Mouse (Mus musculus): Measurements from ENCODE around the gene Ces3b.
"Not testable (repeated sequence)": the region's sequence is repeated elsewhere in the genome, so short reads cannot be mapped to it uniquely, and the experiment has no call there.

The Ces3b gene

DNA sequence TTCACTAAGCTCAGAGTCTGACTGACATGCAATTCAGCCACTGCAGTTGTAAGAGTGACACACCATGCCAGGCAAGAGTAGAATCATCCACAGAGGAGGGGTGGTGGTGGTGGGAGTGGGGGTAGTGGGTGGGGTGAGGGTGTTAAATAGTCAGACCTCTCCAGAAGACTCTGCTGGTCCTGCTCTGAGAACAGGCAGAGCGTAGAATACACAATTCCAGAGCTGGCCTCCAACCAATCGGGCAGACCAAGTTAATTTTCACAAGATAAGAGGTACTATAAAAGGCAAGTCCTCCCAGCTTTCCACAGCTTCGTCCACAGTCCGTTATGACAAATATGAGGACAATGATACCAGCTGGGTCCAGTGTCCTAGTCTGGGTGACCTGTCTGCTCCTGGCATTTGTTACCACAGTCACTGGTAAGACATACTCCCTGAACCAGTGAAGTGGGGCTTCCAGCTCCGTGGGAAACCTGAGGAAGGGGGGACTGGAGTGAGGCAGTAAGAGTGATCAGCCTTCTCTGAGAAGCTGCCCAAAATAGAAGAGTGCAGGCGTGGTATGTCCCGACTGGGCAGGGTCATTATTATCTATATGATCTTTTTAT lies at the start of gene Ces3b:
Ces3b (plus strand) TSS at position 305 of the 602 bp plus-strand sequence.
- DNase-seq (ENCODE audit: low read depth) = no peak

DNA sequence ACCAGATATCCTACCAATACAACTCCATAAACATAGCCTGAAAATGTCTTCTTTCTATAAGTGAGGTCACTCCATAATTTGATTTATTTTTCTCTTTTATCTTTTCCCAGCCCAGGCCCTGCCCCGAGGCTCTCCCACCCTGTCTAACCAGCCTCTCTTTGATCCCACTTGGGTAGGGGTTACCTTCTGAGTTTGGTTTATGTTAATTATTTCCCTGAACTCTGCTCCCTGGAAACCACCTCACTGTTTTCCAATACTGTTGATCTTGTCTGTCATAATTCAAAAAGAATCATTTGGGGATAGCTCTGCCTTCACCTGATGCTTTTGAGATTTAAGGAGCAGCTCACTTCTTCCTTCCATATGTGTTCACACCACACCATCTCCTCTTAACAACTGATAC lies 40.0 kb upstream of the Ces3b start:
- no peak for DNase-seq (ENCODE audit: low read depth)

DNA sequence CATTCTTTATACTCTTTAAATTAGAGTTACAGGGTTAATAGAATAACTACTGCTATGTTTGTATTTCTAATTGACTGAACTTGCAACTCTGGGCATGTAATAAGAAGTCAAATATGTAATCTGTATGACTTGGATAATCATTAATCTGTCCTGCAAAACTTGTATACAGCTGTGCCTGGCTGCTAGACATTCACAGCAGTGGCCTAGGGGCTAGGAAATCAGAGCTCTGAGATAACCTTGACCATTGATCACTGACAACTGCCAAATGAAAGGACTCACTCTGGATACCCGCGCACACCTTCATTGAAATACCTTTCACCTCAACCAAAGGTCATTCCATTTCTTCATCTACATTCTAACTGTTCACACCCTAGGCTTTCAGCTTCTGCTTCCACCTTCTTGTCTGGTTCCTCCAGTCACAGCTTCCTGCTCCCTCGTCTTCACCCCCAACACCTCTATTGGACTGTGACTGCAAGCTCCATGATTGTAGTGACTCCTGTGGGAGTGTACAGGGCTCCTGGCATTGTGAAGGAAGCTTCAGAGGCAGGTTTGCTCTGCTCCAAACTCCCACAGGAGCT lies 37.6 kb upstream of the Ces3b start:
- DNase-seq (ENCODE audit: low read depth) = no peak

DNA sequence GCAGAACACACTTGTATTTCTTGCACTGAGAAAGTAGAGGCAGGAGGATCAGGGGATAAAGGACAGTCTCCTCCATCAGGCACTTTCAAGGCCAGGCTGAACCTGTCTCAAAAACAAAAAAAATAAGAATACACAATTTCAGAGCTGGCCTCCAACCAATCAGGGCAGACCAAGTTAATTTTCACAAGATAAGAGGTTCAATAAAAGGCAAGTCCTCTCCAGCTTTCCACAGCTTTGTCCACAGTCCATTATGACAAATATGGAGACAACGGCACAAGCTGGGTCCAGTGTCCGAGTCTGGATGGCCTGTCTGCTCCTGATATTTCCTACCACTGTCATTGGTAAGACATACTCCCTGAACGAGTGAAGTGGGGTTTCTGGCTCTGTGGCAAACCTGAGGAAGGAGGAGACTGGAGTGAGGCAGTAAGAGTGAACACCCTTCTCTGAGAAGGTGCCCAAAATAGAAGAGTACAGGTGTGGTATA lies 35.1 kb upstream of the Ces3b start, which contains the start of gene Ces3a:
Ces3a (plus strand) TSS at position 231 of the 484 bp plus-strand sequence.
- DNase-seq (ENCODE audit: low read depth) = no peak

DNA sequence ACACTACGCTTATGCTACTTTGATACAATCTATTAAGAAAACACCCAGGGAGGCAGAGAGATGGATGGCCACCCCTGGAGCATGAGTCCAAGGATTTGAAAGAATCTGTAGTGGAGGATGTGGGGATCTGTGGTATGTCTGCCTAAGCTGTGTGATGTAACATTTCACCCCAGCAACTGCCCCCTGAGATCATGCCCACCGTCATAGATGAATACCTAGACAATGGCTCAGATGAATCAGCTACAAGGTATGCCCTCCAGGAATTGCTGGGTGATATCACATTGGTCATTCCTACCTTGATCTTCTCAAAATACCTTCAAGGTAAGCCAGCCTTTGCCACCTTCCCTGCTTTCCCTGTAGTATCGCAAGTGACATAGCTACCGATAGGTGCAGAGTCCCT lies 27.3 kb upstream of the Ces3b start:
- DNase-seq (ENCODE audit: low read depth) = no peak

DNA sequence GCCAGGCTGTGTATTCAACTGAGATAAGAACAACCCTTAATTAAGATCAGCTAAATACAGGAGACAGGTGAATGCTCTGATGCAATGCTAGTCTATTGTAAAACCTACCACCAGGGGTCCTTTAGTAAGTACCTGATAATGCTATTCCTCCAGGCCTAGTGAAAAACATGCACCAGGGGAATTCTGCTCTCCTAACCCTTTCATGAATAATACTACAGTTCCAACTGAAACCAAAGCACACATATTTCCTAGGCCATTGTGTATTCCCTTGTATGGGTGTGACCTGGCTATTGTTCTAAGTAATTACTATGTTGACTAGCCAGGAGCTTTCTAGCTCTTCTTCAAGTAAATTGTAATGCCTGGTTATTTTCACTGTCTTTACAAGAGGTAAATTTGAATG lies 23.5 kb upstream of the Ces3b start:
- no peak for DNase-seq (ENCODE audit: low read depth)

DNA sequence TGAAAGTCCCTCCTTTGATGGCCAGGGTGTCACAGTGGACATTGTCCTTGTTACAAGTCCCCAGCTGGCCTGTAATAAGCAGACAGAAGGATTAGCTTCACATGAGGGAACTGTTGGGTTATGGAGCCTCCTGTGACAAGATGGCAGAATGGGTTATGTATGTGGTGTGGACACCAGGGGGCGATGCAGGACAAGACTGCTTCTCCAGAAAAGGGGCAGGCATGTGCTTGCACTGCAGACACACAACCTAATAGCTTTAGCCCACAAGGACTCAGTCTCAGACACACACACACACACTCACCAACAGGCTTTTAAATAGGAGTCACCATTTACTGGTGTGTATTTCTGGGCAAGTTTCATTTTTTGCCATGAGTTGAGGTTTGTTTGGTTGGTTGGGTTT lies 16.8 kb upstream of the Ces3b start:
- peak; percentile 17 for DNase-seq (ENCODE audit: low read depth)

DNA sequence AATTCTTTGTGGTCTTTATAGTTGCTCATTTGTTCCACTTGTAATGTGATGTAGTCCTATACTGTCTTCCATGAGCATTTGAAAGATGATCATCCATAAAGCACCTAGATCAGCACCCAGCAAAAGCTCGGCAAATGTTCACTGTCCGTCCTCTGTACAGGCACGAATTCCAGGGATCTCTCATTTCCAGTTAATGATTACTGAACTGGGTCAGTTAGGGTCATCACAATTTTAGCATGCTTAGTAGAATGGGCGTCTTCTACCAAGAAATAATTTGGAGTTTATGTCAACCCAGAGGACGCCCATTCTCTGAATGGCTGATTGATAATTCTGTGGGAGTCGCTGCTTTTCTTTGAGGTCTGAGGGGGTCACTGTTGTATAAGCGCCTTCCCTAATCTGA lies 15.6 kb upstream of the Ces3b start:
- not testable (repeated sequence) for DNase-seq (ENCODE audit: low read depth)

DNA sequence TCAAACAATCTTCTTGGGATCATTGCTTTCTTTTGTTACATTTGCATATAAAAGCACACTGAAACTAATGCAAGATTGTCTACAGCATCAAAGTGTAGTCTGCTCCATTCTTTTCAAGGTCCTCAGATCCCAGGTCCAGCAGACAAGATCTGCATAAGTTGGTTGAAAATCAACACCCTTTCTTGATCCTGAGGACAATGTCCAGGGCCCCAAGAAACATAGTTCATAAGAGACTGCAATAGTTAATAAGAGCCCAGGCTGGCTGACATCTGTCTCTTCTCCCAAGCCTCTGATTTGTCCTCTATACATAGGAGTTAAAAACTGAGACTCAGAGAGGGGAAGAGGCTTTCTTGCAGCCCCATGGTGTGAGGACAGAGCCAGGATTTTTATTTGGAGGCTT lies 14.6 kb upstream of the Ces3b start:
- DNase-seq (ENCODE audit: low read depth) = no peak

DNA sequence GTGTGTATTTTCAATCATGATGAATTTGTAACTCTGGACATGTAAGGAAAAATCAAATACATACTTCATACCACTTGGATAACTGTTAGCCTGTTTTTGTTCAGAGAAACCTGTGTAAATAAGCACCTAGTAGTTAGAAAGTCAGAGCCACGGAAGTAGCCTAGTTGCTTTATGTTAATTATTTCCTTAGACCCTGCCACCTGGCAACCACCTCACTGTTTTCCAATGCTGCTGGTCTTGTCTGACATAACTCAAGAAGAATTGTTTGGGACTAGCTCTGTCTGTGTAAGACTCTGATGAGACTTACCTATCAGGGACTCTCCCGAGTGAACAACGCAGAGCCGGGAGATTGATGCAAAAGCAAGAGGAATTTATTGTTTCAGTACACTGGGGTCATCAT lies 7.0 kb upstream of the Ces3b start:
- no peak for DNase-seq (ENCODE audit: low read depth)

DNA sequence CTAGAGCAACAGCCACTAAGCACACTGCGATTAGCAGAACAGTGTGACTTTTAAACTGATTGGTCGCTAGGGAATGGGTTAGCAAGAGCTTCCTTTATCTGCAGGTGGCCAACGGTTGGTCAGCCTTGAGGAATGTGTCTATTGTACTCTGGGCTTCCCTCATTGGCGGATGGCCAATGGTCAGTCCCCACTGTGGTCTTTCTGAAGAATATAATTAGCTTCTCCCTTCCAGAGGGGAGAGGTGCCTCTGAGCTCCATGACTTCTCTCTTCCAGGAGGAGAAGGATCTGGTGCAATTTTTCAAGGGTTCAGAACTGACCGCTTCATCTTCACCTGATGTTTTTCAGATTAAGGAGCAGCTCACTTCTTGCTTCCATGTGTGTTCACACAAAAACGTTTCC lies 6.5 kb upstream of the Ces3b start:
- DNase-seq (ENCODE audit: low read depth) = no peak

DNA sequence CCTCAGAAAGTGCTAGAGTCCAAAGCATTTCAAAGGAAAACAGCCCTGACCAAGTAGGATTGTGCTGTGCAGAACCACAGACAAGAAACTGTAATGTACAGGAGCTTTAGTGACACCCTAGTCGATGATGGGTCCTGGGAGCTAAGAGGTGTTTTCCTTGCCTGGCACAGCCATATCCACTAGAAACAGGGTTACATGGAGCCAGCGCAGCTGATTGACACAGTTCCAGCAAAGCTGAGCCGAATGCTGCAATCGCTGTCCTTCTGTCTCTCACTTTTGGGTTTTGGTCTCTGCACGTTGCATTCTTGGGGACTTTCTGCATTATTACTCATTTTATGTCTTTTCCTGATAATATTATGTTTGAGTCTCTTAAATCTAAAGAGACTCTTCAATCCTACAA lies 5.0 kb upstream of the Ces3b start:
- DNase-seq (ENCODE audit: low read depth) = no peak

DNA sequence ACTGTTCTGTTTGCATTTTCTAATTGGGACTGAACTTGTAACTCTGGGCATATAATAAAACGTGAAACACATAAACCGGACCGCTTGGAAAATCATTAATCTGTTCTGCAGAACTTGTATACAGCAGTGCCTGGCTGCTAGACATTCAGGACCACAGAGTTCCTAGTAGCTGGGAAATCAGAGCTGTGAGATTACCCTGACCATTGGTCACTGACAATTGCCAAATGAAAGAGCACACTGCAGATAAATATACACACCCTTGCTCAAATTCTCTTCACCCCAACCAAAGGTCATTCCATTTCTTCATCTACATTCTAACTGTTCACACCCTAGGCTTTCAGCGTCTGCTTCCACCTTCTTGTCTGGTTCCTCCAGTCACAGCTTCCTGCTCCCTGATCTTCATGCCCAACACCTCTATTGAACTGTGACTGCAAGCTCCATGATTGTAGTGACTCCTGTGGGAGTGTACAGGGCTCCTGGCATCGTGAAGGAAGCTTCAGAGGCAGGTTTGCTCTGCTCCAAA lies 2.7 kb upstream of the Ces3b start:
- no peak for DNase-seq (ENCODE audit: low read depth)

DNA sequence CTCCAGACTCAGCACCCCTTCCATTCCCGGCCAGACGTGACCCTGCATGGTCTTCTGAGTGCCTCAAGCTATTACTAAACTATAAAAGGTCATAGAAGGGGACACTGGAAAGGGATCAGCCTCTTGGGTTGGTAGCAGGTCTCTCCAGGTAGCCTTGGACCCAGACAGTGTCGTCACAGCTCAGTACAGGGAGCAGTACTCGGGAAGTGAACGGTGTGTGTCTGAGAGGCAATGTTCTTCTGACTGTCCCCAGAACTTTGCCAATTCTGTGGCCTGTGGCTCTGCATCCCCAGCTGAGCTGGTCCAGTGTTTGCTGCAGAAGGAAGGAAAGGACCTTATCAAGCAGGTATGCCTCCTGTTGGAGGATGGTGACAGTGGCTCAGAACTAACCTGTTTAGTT lies 4.6 kb downstream of the Ces3b start:
- not testable (repeated sequence) for DNase-seq (ENCODE audit: low read depth)

DNA sequence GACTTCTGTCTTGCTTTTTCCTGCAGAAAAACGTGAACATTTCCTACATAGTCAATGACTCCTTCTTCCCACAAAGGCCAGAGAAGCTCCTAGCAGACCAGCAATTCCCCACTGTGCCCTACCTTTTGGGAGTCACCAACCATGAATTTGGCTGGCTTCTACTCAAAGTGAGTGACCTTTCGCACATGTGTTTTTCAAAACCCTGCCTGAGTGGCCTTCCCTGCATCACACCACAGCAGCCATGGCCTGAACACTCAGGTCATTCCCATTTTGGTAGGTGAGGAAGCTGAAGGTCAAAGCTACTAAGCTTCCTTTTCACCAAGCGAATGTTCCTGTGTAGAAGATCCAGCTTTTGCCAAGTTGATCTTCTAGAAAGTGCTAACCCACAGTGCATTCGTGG lies 5.0 kb downstream of the Ces3b start:
- DNase-seq (ENCODE audit: low read depth) = no peak

DNA sequence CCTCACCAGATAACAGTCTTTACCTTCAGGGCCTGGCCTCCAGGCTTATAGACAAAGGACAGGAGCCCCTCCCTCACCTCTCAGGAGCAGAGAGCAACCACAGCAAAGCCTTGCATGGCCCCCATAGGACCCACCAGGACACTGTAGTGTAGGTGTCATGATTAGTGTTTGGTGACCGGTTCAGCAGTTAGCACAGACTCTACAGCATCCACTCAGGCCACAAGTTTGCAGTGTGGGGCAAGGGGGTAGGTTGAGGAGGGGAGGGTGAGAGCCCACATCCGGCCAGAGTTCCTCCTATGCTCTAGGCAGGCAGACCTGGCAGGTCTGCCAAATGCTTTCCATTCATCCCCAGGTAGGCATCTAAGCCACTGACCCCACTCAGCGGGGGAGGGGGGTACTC lies 10.4 kb downstream of the Ces3b start:
- DNase-seq (ENCODE audit: low read depth) = no peak

DNA sequence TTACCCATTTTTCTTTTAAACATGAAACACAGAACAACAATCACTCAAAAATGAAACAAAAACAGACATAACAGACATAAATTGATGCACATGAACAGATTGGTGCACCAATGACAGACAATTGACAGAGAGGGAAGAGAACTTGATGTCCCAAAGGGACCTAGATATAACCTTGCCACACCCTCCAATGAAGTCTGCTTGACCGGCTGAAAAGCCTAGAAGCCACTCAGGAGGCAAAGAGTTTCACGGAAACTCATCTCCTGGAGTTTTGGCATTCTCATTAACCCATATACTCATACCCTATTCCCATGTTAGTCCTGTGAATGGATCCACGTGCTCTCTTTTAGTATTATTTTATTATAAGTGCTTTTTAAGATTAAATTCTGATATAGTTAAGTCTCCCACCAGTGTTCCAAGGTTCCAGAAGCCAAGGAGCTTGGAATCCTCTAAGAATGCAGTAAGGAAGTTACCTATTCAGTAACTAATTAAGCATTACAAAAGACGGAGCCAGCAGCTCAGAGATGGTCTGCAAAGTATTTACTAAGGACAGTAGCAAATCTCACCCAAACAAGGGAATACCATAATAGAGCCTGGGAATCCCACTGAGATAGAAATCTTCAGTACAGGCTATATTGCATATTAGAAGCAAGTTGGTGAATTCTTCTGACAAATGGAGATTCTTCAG lies 18.7 kb downstream of the Ces3b start:
- DNase-seq (ENCODE audit: low read depth) = not testable (repeated sequence)

DNA sequence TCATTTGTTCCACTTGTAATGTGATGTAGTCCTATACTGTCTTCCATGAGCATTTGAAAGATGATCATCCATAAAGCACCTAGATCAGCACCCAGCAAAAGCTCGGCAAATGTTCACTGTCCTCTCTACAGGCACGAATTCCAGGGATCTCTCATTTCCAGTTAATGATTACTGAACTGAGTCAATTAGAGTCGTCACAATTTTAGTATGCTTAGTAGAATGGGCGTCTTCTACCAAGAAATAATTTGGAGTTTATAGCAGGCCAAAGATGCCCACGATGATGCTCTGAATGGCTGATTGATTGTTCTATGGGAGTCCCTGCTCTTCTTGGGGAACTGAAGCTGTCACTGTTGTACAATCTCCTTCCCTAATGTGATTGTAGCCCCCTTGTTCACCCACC lies 20.1 kb downstream of the Ces3b start:
- not testable (repeated sequence) for DNase-seq (ENCODE audit: low read depth)

DNA sequence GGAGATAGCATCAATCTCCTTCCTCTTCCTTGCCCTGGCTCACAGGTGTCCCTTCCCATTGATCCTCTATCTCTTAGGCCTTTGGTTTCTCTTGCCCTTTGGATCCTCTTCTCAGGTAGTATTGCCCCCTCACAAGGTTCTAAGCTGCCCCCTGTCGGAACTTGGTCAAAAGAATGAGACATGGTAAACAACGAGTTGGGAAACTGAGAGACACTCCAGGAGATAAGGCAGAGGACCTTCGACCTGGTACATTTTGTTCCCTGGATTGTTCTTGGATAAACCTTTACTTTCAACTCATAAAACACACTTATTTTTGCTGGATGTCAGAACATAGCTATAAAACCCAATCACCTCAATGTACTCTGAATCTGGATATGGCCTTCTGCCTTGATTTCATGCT lies 20.7 kb downstream of the Ces3b start:
- no peak for DNase-seq (ENCODE audit: low read depth)

DNA sequence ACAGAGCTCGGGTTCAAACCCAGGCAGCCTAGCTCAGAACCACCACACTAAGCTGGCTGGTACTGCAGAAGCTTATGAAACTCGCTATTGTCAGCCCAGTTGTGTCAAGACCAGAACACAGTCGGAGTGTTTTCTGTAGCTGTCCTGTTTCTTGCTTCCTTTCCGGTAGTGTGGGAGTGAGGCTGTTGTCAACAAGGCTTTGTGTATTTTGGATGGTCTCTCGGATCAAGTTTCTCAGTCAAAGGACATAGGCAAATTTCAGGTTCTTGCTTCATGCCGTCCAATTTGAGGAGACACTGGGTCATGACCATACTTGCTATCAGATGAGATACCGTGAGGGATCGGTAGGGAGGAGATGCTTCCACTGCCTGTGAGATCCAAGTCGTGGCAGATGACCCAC lies 46.3 kb downstream of the Ces3b start:
- DNase-seq (ENCODE audit: low read depth) = no peak

DNA sequence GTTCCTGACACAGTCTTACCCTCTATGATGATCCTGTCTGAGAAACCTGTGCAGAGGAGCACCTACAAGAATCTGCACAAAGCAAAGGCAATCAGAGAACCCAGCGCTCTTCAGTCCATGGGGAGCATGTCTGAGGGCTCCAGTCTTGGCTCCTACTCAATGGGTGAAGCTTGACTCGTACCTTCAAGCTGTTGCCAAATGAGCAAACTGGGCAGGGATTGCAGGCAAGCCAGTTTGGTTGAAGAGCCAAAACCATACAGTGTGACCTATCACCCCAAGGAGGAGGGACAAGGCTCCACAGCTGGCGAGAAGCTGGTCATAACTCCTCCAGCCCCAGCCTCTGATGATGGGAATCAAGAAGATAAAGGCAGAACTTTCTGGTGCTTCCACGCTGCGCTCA lies 48.0 kb downstream of the Ces3b start, which contains the start of gene Ces4a:
Ces4a (plus strand) TSS at position 292 of the 400 bp plus-strand sequence.
- DNase-seq (ENCODE audit: low read depth) = no peak

DNA sequence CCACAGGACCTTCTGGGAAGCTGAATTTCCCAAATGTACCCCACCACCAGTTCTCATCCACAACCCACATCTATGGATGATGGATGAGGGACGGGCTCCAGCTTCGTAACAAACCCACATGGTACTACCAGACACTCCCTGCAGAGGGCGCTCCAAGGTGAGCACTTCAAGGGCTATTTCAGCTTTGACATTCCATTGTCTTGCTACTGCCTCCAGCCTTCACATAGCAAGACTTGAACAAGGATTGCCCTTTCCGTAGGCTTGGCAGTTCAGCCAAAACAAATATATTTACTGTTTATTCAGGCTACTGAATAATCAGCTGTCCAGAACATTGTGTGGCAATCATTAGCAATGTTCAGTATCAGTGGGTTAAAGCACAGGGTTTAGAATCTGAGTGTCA lies 54.9 kb downstream of the Ces3b start:
- DNase-seq (ENCODE audit: low read depth) = peak; percentile 50

DNA sequence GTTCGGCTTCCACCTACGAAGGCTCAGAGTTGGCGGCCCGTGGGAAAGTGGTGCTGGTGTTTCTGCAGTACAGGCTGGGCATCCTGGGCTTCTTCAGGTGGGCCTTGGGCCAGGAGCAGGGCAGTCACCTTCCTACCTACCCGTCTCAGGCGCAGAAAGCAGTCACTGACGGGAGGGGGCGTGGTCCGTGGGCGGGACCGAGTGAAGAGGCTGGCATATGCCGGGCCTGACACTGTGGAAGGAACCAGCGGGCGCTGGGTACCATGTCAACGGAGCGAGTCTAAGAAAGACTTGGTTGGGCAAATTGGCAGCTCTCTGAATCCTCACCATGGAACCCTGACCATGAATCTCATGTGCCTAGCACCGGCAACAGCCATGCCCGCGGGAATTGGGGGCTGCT lies 58.8 kb downstream of the Ces3b start:
- no peak for DNase-seq (ENCODE audit: low read depth)

Measured in c-Kit-positive CD71-negative TER-119-negative erythroid progenitor cells, embryonic 14.5 days (primary cell).